Mouse (Mus musculus) MN1 (cell line): ENCODE data around the gene Fbf1.

Experiments used
- DNase-seq: peaks from one replicate; pipeline ENCODE4 v3.0.0-alpha.2; 2016; ENCODE audit warnings: low spot score

Fbf1 gene

GRCm38 (mm10) chr11:116167884-116168439 lies at the start of gene Fbf1:
TSS of gene Fbf1 (minus strand) at chr11:116168166.
- peak; percentile 96 for DNase-seq

- no peak for DNase-seq
These were observed 48.6 kb upstream of the Fbf1 start for GRCm38 (mm10) chr11:116216549-116216948.

- DNase-seq: no peak
These were observed 48.0 kb upstream of the Fbf1 start for GRCm38 (mm10) chr11:116215991-116216390.

GRCm38 (mm10) chr11:116215181-116215580 lies 47.2 kb upstream of the Fbf1 start:
- no peak for DNase-seq

- DNase-seq: no peak
These were observed 46.0 kb upstream of the Fbf1 start for GRCm38 (mm10) chr11:116213877-116214510.

- no peak for DNase-seq
These were observed 44.9 kb upstream of the Fbf1 start for GRCm38 (mm10) chr11:116212847-116213246.

- no peak for DNase-seq
These were observed 42.7 kb upstream of the Fbf1 start for GRCm38 (mm10) chr11:116210696-116211095.

- no peak for DNase-seq
These were observed 41.3 kb upstream of the Fbf1 start for GRCm38 (mm10) chr11:116209257-116209656.

- no peak for DNase-seq
These were observed 40.7 kb upstream of the Fbf1 start for GRCm38 (mm10) chr11:116208660-116209059.

GRCm38 (mm10) chr11:116206678-116207077 lies 38.7 kb upstream of the Fbf1 start:
- no peak for DNase-seq

GRCm38 (mm10) chr11:116203150-116203549 lies 35.2 kb upstream of the Fbf1 start:
- DNase-seq: no peak

GRCm38 (mm10) chr11:116201151-116201550 lies 33.2 kb upstream of the Fbf1 start:
- no peak for DNase-seq

- DNase-seq: peak; percentile 96
These were observed 30.9 kb upstream of the Fbf1 start, which contains the start of the genes Ten1 and Acox1 for GRCm38 (mm10) chr11:116198639-116199531. TSS of gene Ten1 (plus strand) at chr11:116198855. TSS of gene Acox1 (minus strand) at chr11:116199045.

- peak; percentile 16 for DNase-seq
These were observed 30.2 kb upstream of the Fbf1 start for GRCm38 (mm10) chr11:116198132-116198531.

GRCm38 (mm10) chr11:116197584-116197906 lies 29.6 kb upstream of the Fbf1 start:
- DNase-seq: no peak

- DNase-seq: no peak
These were observed 29.1 kb upstream of the Fbf1 start for GRCm38 (mm10) chr11:116196866-116197583.

- DNase-seq: no peak
These were observed 28.4 kb upstream of the Fbf1 start for GRCm38 (mm10) chr11:116196336-116196735.

GRCm38 (mm10) chr11:116195252-116195651 lies 27.3 kb upstream of the Fbf1 start:
- DNase-seq: no peak

GRCm38 (mm10) chr11:116194619-116195018 lies 26.7 kb upstream of the Fbf1 start:
- DNase-seq: no peak

- DNase-seq: no peak
These were observed 19.4 kb upstream of the Fbf1 start for GRCm38 (mm10) chr11:116187226-116187930.

GRCm38 (mm10) chr11:116186360-116186759 lies 18.4 kb upstream of the Fbf1 start:
- no peak for DNase-seq

- peak; percentile 61 for DNase-seq
These were observed 17.9 kb upstream of the Fbf1 start for GRCm38 (mm10) chr11:116185836-116186235.
